Mouse (Mus musculus) midbrain, embryonic 12.5 days (tissue): ENCODE data around the gene Ppt1. TPM values are rescaled to one million over a fixed set of nuclear protein-coding genes. Genes with fewer than 3 reads are reported as not detected.

ENCODE experiments used
- ATAC-seq: fragments of 200-750 bp; cut with Nextera tagmentation; 2 replicates; pipeline ENCODE4 v1.8.0; 2017; ENCODE audit warnings: low read depth, moderate TSS enrichment, moderate library complexity; ENCODE audit not compliant: low FRiP score
- H3K27ac ChIP-seq: fragments of 300-500 bp; sonication (generic); replicated peaks from 2 replicates; pipeline ENCODE4 v1.5.1; 2016; ENCODE audit warnings: mild to moderate bottlenecking
- H3K27me3 ChIP-seq: fragments of 300-500 bp; sonication (generic); 2 replicates; pipeline ENCODE4 v1.6.1; 2016; ENCODE audit warnings: mild to moderate bottlenecking
- H3K36me3 ChIP-seq: fragments of 300-500 bp; sonication (generic); 2 replicates; pipeline ENCODE4 v1.6.1; 2016
- H3K4me1 ChIP-seq: fragments of 300-500 bp; sonication (generic); 2 replicates; pipeline ENCODE4 v1.6.1; 2016
- H3K4me2 ChIP-seq: fragments of 300-500 bp; sonication (generic); replicated peaks from 2 replicates; pipeline ENCODE4 v1.6.1; 2016; ENCODE audit warnings: mild to moderate bottlenecking, moderate library complexity
- H3K4me3 ChIP-seq: fragments of 300-500 bp; sonication (generic); 2 replicates; pipeline ENCODE4 v1.5.1; 2016; ENCODE audit warnings: mild to moderate bottlenecking
- H3K9ac ChIP-seq: fragments of 300-500 bp; sonication (generic); replicated peaks from 2 replicates; pipeline ENCODE4 v1.6.1; 2016; ENCODE audit warnings: mild to moderate bottlenecking, moderate library complexity
- H3K9me3 ChIP-seq: fragments of 300-500 bp; sonication (generic); 2 replicates; pipeline ENCODE4 v1.6.1; 2016; ENCODE audit warnings: mild to moderate bottlenecking
- WGBS: fragments of 180-500 bp; shearing (Covaris S2); methylation state at CpG from one replicate; pipeline ENCODE4 v1.1.7; 2016; 5-methylcytosine and 5-hydroxymethylcytosine counted together
- polyA plus RNA-seq: library from polyadenylated mRNA; unstranded; fragments of >200 nt; fragmentation: Nextera tagmentation; extraction: Ambion mirVana; gene quantifications from 2 replicates; pipeline ENCODE4 v1.2.1, GENCODE M21; 2016

The Ppt1 gene
- polyA plus RNA-seq, 1 experiment from 2014 or later, result 72.8 TPM

GRCm38 (mm10) chr4:122871989-122872388 lies 35.9 kb downstream of the Ppt1 start:
- Histone ChIP-seq H3K27ac (no peak overlapping the region), H3K9ac (no peak overlapping the region)

GRCm38 (mm10) chr4:122873003-122873402 lies 37.0 kb downstream of the Ppt1 start:
- H3K27me3 ChIP-seq, result no peaks in the 10 kb centered on the region
- 92% methylated on average over 5 of the region's 5 CpGs for WGBS
- H3K36me3 ChIP-seq, result peaks cover 38% of the 10 kb centered on the region
- no peak overlapping the region for H3K4me3 ChIP-seq
- no peak overlapping the region for H3K27ac ChIP-seq
- H3K4me2 ChIP-seq, result no peak overlapping the region
- H3K9me3 ChIP-seq, result no peaks in the 10 kb centered on the region
- H3K4me1 ChIP-seq, result no peaks in the 10 kb centered on the region
- ATAC-seq, result no peak
- H3K9ac ChIP-seq, result no peak overlapping the region

More at GRCm38 (mm10) chr4:122871989-122872388, 35.9 kb downstream of the Ppt1 start:
- 88% methylated on average over 2 of the region's 2 CpGs for WGBS
- H3K4me3 ChIP-seq, result no peak overlapping the region
- no peak overlapping the region for H3K4me2 ChIP-seq
- H3K4me1 ChIP-seq, result no peaks in the 10 kb centered on the region
- peaks cover 44% of the 10 kb centered on the region for H3K36me3 ChIP-seq
- no peaks in the 10 kb centered on the region for H3K9me3 ChIP-seq
- H3K27me3 ChIP-seq, result no peaks in the 10 kb centered on the region
- ATAC-seq, result no peak

- no peak for ATAC-seq
- peaks cover 33% of the 10 kb centered on the region for H3K36me3 ChIP-seq
- no peak overlapping the region for H3K4me3 ChIP-seq
- H3K27ac ChIP-seq, result no peak overlapping the region
- 91% methylated on average over 4 of the region's 4 CpGs for WGBS
- H3K9me3 ChIP-seq, result no peaks in the 10 kb centered on the region
- H3K4me2 ChIP-seq, result no peak overlapping the region
- no peaks in the 10 kb centered on the region for H3K27me3 ChIP-seq
- no peaks in the 10 kb centered on the region for H3K4me1 ChIP-seq
- H3K9ac ChIP-seq, result no peak overlapping the region
Measured at GRCm38 (mm10) chr4:122873512-122873911, 37.5 kb downstream of the Ppt1 start.

- Histone ChIP-seq H3K27me3 (no peaks in the 10 kb centered on the region), H3K9me3 (no peaks in the 10 kb centered on the region), H3K36me3 (no peaks in the 10 kb centered on the region), H3K27ac (no peak overlapping the region), H3K4me2 (no peak overlapping the region), H3K4me1 (peaks cover 3% of the 10 kb centered on the region), H3K9ac (no peak overlapping the region), H3K4me3 (no peak overlapping the region)
- 92% methylated on average over 2 of the region's 2 CpGs for WGBS
- ATAC-seq, result no peak
Measured at GRCm38 (mm10) chr4:122878333-122879070, 42.5 kb downstream of the Ppt1 start.

GRCm38 (mm10) chr4:122882544-122882943 lies 46.5 kb downstream of the Ppt1 start:
- Histone ChIP-seq H3K9me3 (no peaks in the 10 kb centered on the region), H3K4me2 (no peak overlapping the region), H3K4me1 (peaks cover 25% of the 10 kb centered on the region), H3K9ac (no peak overlapping the region), H3K36me3 (no peaks in the 10 kb centered on the region), H3K4me3 (no peak overlapping the region), H3K27ac (no peak overlapping the region), H3K27me3 (no peaks in the 10 kb centered on the region)
- 88% methylated on average over 3 of the region's 3 CpGs for WGBS
- ATAC-seq, result no peak

GRCm38 (mm10) chr4:122883294-122883693 lies 47.3 kb downstream of the Ppt1 start:
- Histone ChIP-seq H3K36me3 (no peaks in the 10 kb centered on the region), H3K4me2 (no peak overlapping the region), H3K4me1 (peaks cover 25% of the 10 kb centered on the region), H3K9ac (no peak overlapping the region), H3K27me3 (no peaks in the 10 kb centered on the region), H3K4me3 (no peak overlapping the region), H3K27ac (no peak overlapping the region), H3K9me3 (no peaks in the 10 kb centered on the region)
- no peak for ATAC-seq
- WGBS, result 94% methylated on average over 3 of the region's 3 CpGs

GRCm38 (mm10) chr4:122884051-122884450 lies 48.0 kb downstream of the Ppt1 start:
- Histone ChIP-seq H3K27me3 (no peaks in the 10 kb centered on the region), H3K9me3 (no peaks in the 10 kb centered on the region), H3K9ac (peak overlapping the region; percentile 88; the same call in 1 of the 2 replicates), H3K27ac (no peak overlapping the region), H3K4me2 (peak overlapping the region; percentile 61), H3K36me3 (no peaks in the 10 kb centered on the region), H3K4me1 (peaks cover 25% of the 10 kb centered on the region), H3K4me3 (no peak overlapping the region)
- no peak for ATAC-seq
- 80% methylated on average over 2 of the region's 2 CpGs for WGBS

- peak overlapping the region; percentile 88 for H3K9ac ChIP-seq
- WGBS, result 57% methylated on average over 12 of the region's 12 CpGs
Measured at GRCm38 (mm10) chr4:122884481-122885340, 48.7 kb downstream of the Ppt1 start.

GRCm38 (mm10) chr4:122885768-122886578 lies 49.9 kb downstream of the Ppt1 start, which contains the start of gene Cap1:
Gene Cap1, minus strand, starts transcription at chr4:122886056.
- Histone ChIP-seq H3K27ac (peak within 1 kb of the TSS; percentile 99), H3K9me3 (no peaks in the 10 kb centered on the region), H3K4me3 (peak within 1 kb of the TSS; percentile 84), H3K36me3 (no peaks in the 10 kb centered on the region), H3K4me2 (peak within 1 kb of the TSS; percentile 92), H3K27me3 (no peaks in the 10 kb centered on the region), H3K4me1 (peaks cover 25% of the 10 kb centered on the region), H3K9ac (peak within 1 kb of the TSS; percentile 88)
- peak; percentile 96 for ATAC-seq
- WGBS, result 0% methylated on average over 49 of the region's 49 CpGs

More at GRCm38 (mm10) chr4:122884481-122885340, 48.7 kb downstream of the Ppt1 start:
- peaks cover 25% of the 10 kb centered on the region for H3K4me1 ChIP-seq
- H3K36me3 ChIP-seq, result no peaks in the 10 kb centered on the region
- ATAC-seq, result no peak
- peak overlapping the region; percentile 61 for H3K4me2 ChIP-seq
- no peak overlapping the region for H3K27ac ChIP-seq
- no peaks in the 10 kb centered on the region for H3K9me3 ChIP-seq
- peak overlapping the region; percentile 84 for H3K4me3 ChIP-seq
- H3K27me3 ChIP-seq, result no peaks in the 10 kb centered on the region

GRCm38 (mm10) chr4:122886579-122887254 lies 50.7 kb downstream of the Ppt1 start:
- peak; percentile 7 for ATAC-seq
- peak overlapping the region; percentile 82 for H3K9ac ChIP-seq
- peak overlapping the region; percentile 99 for H3K27ac ChIP-seq
- no peaks in the 10 kb centered on the region for H3K27me3 ChIP-seq
- 6% methylated on average over 19 of the region's 19 CpGs for WGBS
- H3K4me3 ChIP-seq, result peak overlapping the region; percentile 84
- H3K4me2 ChIP-seq, result peak overlapping the region; percentile 92
- H3K9me3 ChIP-seq, result no peaks in the 10 kb centered on the region
- H3K4me1 ChIP-seq, result peaks cover 29% of the 10 kb centered on the region
- no peaks in the 10 kb centered on the region for H3K36me3 ChIP-seq

- ATAC-seq, result no peak
- Histone ChIP-seq H3K36me3 (no peaks in the 10 kb centered on the region), H3K9me3 (no peaks in the 10 kb centered on the region), H3K4me2 (peak overlapping the region; percentile 92), H3K27ac (peak overlapping the region; percentile 99), H3K4me1 (peaks cover 29% of the 10 kb centered on the region), H3K4me3 (no peak overlapping the region; the same call in 1 of the 2 replicates), H3K9ac (peak overlapping the region; percentile 82; the same call in 1 of the 2 replicates), H3K27me3 (no peaks in the 10 kb centered on the region)
- WGBS, result 72% methylated on average over 2 of the region's 2 CpGs
Measured at GRCm38 (mm10) chr4:122887336-122887735, 51.3 kb downstream of the Ppt1 start.
